Mouse (Mus musculus): Measurements from ENCODE around the gene U2surp. TPM values are rescaled to one million over a fixed set of nuclear protein-coding genes. Genes with fewer than 3 reads are reported as not detected.

The U2surp gene
- total RNA-seq, 2 experiments from 2014 or later, result 67.6 to 69.0 TPM

GRCm38 (mm10) chr9:95437883-95438282, 73.9 kb downstream of the U2surp start:
- no peak overlapping the region for H3K27ac ChIP-seq
- DNase-seq (ENCODE audit: extremely low spot score in 1 of 2, low spot score in 2 of 2), result no peak
- no peak for TF ChIP-seq CTCF (IDR thresholded peaks at IDR 0.05)
- intact Hi-C loops (cut with DNase I), result no loop called here
- H3K4me3 ChIP-seq, result no peak overlapping the region

- DNase-seq (ENCODE audit: extremely low spot score in 1 of 2, low spot score in 2 of 2), result no peak
- no peak overlapping the region for H3K27ac ChIP-seq
- intact Hi-C loops (cut with DNase I), result no loop called here
- H3K4me3 ChIP-seq, result no peak overlapping the region
- TF ChIP-seq CTCF (IDR thresholded peaks at IDR 0.05), result no peak
These were observed 75.5 kb downstream of the U2surp start for GRCm38 (mm10) chr9:95436294-95436613.

- intact Hi-C loops (cut with DNase I), result no loop called here
- no peak for TF ChIP-seq CTCF (IDR thresholded peaks at IDR 0.05)
- Histone ChIP-seq H3K4me3 (no peak overlapping the region), H3K27ac (no peak overlapping the region)
- DNase-seq (ENCODE audit: extremely low spot score in 1 of 2, low spot score in 2 of 2), result no peak
These were observed 76.1 kb downstream of the U2surp start for GRCm38 (mm10) chr9:95435506-95436293.

- Histone ChIP-seq H3K4me3 (no peak overlapping the region), H3K27ac (no peak overlapping the region)
- TF ChIP-seq CTCF (IDR thresholded peaks at IDR 0.05), result no peak
- DNase-seq (ENCODE audit: extremely low spot score in 1 of 2, low spot score in 2 of 2), result no peak
- intact Hi-C loops (cut with DNase I), result no loop called here
These were observed 83.5 kb downstream of the U2surp start for GRCm38 (mm10) chr9:95428277-95428676.

- Histone ChIP-seq H3K27ac (no peak overlapping the region), H3K4me3 (no peak overlapping the region)
- DNase-seq (ENCODE audit: extremely low spot score in 1 of 2, low spot score in 2 of 2), result no peak
- intact Hi-C loops (cut with DNase I), result no loop called here
- peak; percentile 5 for TF ChIP-seq CTCF (IDR thresholded peaks at IDR 0.05)
These were observed 97.9 kb downstream of the U2surp start for GRCm38 (mm10) chr9:95413911-95414310.

GRCm38 (mm10) chr9:95412047-95412446, 99.7 kb downstream of the U2surp start:
- Histone ChIP-seq H3K27ac (no peak overlapping the region), H3K4me3 (no peak overlapping the region)
- DNase-seq (ENCODE audit: extremely low spot score in 1 of 2, low spot score in 2 of 2), result no peak
- intact Hi-C loops (cut with DNase I), result no loop called here
- TF ChIP-seq CTCF (IDR thresholded peaks at IDR 0.05), result no peak

- Histone ChIP-seq H3K4me3 (peak overlapping the region; percentile 95), H3K27ac (peak overlapping the region; percentile 78)
- no peak for DNase-seq (ENCODE audit: extremely low spot score in 1 of 2, low spot score in 2 of 2)
- TF ChIP-seq CTCF (IDR thresholded peaks at IDR 0.05), result no peak
- intact Hi-C loops (cut with DNase I), result loop anchor here (5.0 to 10.0 kb wide), 3 partner anchors 85 to 333 kb away; no protein-coding TSS in a partner anchor
These were observed 104.1 kb downstream of the U2surp start for GRCm38 (mm10) chr9:95407586-95408220.

Other genes starting within 250 kb of the U2surp start
- 10 to 100 TPM; 66.8 to 67.4 TPM for gene Chst2, start 105.3 kb downstream of the U2surp start, total RNA-seq (2021)
- 10 to 100 TPM; 35.8 to 36.2 TPM for gene Paqr9, start 47.7 kb upstream of the U2surp start, total RNA-seq (2021)
- gene Pcolce2, start 125.6 kb upstream of the U2surp start, total RNA-seq (2021), result 1 to 10 TPM; 1.4 to 2.1 TPM
- 10 to 100 TPM; 44.6 to 50.8 TPM for gene Trpc1, start 238.4 kb upstream of the U2surp start, total RNA-seq (2021)